Mouse (Mus musculus) lung, adult 2 months (tissue): Measurements from ENCODE around the gene Il15. TPM values are rescaled to one million over a fixed set of nuclear protein-coding genes. Genes with fewer than 3 reads are reported as not detected.

Source experiments
- DNase-seq: peaks from one replicate; pipeline ENCODE4 v3.0.0; 2022
- H3K4me1 ChIP-seq: fragments of 200-500 bp; 2 replicates; pipeline ENCODE4 v1.6.1; 2011; ENCODE audit warnings: low read length; ENCODE audit not compliant: control insufficient read depth, insufficient read depth
- H3K4me3 ChIP-seq: fragments of 200-500 bp; replicated peaks from 2 replicates; pipeline ENCODE3; 2011; ENCODE audit warnings: low read depth, mild to moderate bottlenecking, control low read depth, low read length; ENCODE audit errors: extremely low read depth
- CTCF ChIP-seq: fragments of 200-500 bp; IDR thresholded peaks from 2 replicates; pipeline ENCODE4 v1.5.1; 2011; ENCODE audit warnings: mild to moderate bottlenecking, low read length, control low read depth; ENCODE audit not compliant: insufficient read depth
- POLR2A ChIP-seq: fragments of 200-500 bp; IDR thresholded peaks from 2 replicates; pipeline ENCODE4 v1.6.1; 2011; ENCODE audit warnings: low read depth, mild to moderate bottlenecking, control low read depth, low read length, borderline replicate concordance; ENCODE audit errors: extremely low read depth
- WGBS: fragments of 180-500 bp; shearing (Covaris S2); methylation state at CpG from one replicate; pipeline ENCODE4 v1.1.7; 2018; 5-methylcytosine and 5-hydroxymethylcytosine counted together
- polyA plus RNA-seq: library from polyadenylated mRNA; depleted of rRNA; stranded (reverse); fragments of >200 nt; gene quantifications from 2 replicates; pipeline ENCODE4 v1.2.3, GENCODE M21; 2012

Gene Il15
- polyA plus RNA-seq, 1 experiment: 8.3 TPM

DNA sequence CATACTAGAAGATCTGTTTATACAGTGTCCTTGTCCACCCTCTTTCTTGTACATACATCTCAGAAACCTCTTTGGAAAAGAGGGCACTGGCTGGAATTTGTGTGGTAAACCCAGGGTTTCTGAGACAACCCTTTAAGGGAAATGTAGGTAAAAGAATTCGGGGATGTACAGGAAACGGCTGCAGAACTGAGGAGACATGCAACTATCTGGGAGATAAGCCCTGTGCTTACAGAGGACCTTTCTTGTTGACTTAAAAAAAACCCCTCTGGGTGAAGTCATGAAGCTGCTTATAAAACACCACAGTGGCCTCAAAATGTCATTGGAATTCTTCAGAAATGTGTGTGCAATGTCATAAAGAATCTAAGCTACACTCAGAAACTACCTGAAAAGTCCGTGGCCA is 85.6 kb downstream of the Il15 start:
- WGBS: 71% methylated on average over 3 of the region's 3 CpGs
- DNase-seq: no peak
- no peak overlapping the region for H3K4me3 ChIP-seq

DNA sequence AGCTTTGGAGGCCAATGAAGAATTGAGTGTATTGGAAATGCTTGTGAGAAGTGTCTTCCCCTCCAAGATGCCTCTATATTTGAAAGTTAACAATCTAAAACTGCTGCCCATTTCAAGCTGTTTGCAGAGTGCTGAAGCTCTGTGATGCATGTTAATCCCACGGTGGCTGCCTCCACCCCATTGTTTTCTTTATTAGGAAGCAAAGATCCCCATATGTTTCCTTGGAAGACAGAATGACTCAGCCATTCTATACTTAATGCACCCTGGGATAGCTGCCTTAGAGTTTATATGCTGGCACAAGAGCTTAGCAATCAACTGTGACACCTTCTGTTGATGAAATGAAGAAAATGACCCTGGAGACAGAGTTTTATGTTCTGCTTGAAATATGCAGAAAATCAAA is 96.6 kb downstream of the Il15 start:
- TF ChIP-seq CTCF (no peak), POLR2A (no peak)
- no peaks in the 10 kb centered on the region for H3K4me1 ChIP-seq
- WGBS: 29% methylated on average over 1 of the region's 1 CpGs
- H3K4me3 ChIP-seq: no peak overlapping the region
- DNase-seq: no peak

More for the DNA sequence above, 85.6 kb downstream of the Il15 start:
- H3K4me1 ChIP-seq: no peaks in the 10 kb centered on the region
- TF ChIP-seq CTCF: no peak
- TF ChIP-seq POLR2A: no peak

DNA sequence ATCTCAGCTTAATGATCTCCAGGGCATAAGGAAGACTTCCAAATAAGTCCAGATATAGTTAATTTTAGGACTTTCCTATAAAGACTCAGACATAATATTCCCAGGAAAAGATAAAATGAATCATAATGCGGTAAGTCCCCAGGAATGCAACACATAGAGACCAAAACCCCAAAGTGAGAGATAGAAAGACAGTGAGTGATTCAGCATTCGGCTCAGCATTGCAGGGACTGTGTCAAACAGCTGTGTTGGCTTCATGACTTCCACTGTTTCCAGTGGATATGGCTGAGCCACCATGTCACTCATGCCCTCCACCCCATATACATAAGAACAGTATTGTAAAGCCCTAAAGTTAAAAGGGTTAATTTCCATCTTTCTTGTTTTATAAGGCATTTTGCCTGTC is 106.8 kb downstream of the Il15 start:
- Histone ChIP-seq H3K4me1 (no peaks in the 10 kb centered on the region), H3K4me3 (no peak overlapping the region)
- TF ChIP-seq CTCF: no peak
- TF ChIP-seq POLR2A: no peak
- no peak for DNase-seq
- WGBS: 89% methylated on average over 2 of the region's 2 CpGs

DNA sequence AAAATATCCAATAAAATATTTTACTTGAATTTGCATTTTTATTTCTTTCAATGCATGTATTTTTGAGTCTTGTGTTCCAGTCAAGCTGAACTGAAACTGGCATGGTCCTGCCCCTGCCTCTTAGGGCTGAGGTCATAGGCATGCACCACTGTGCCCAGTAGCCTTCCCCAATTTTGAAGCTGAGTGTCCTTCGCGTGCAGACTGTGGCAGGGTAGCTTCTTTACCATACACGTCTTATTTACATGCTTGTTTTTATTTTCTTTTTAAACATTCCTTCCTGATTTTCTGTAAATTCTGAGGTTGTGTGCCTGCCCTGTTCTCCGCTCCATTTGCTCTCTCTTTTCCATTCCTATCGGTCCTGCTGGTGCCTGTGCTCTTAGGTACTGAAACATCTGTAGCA is 111.4 kb downstream of the Il15 start:
- Histone ChIP-seq H3K4me3 (no peak overlapping the region), H3K4me1 (no peaks in the 10 kb centered on the region)
- 88% methylated on average over 5 of the region's 5 CpGs for WGBS
- no peak for DNase-seq
- TF ChIP-seq CTCF (no peak), POLR2A (no peak)

GRCm38 (mm10) chr8:82285866-82286265 is 117.2 kb downstream of the Il15 start:
- DNase-seq: no peak
- no peaks in the 10 kb centered on the region for H3K4me1 ChIP-seq
- 87% methylated on average over 3 of the region's 3 CpGs for WGBS
- H3K4me3 ChIP-seq: no peak overlapping the region
- TF ChIP-seq POLR2A (no peak), CTCF (no peak)

- Histone ChIP-seq H3K4me1 (no peaks in the 10 kb centered on the region), H3K4me3 (no peak overlapping the region)
- DNase-seq: no peak
- TF ChIP-seq CTCF (no peak), POLR2A (no peak)
- WGBS: 79% methylated on average over 5 of the region's 5 CpGs
Measured at GRCm38 (mm10) chr8:82281995-82282394, 121.0 kb downstream of the Il15 start.
